8 mouse cellular contexts compared by ENCODE assay signal in the genomic region with DNA sequence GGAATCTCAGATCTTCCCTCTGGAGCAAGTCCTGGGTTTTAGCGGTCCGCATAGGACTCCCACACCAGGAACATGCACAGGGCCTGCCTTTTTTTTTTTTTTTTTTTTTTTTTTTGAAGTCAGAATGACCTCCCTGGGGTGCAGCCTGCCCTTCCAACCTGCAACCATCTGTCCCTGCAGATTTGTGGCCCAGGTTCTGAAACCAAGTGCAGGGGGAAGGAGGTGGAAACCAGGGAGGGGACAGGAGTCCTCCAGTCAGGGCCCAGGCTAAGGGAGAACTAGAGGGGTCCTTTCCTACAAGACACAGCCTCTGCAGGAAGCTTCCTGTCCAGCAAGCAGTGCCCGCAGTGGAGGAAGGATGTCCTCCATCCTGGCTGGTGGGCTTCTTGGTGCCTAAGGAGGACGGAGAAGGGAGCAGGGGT. TPM values are rescaled to one million over a fixed set of nuclear protein-coding genes. Genes with fewer than 3 reads are reported as not detected.
A peak's percentile ranks its signal among the peaks of the same experiment; 100 is the strongest.
DNase-seq lines count a peak whose midpoint lies in the region; ATAC-seq and TF ChIP-seq lines count a peak whose summit lies in the region.

No protein-coding gene starts in this region.

- TF ChIP-seq CTCF in bone marrow, adult 2 months (IDR thresholded peaks at IDR 0.05; ENCODE audit: control insufficient read depth, insufficient read depth, low read length): no peak

- TF ChIP-seq POLR2A in bone marrow, adult 2 months (IDR thresholded peaks at IDR 0.05; ENCODE audit: borderline replicate concordance, control insufficient read depth, low read depth, low read length): no peak

- H3K27me3 ChIP-seq in kidney, embryonic 16.5 days (ENCODE audit: insufficient read depth, low read length): 0 out of 2 replicates have a peak, but pooled peaks cover 2% of the 10 kb centered on the region
- no peaks in the 10 kb centered on the region for H3K27me3 ChIP-seq in forebrain, embryonic 11.5 days (ENCODE audit: control insufficient read depth, insufficient read depth, low read length)
- no peaks in the 10 kb centered on the region for H3K27me3 ChIP-seq in limb, embryonic 11.5 days (ENCODE audit: control insufficient read depth, insufficient read depth, low read length)
- no peaks in the 10 kb centered on the region for H3K27me3 ChIP-seq in splenic B cell, adult 2 months (ENCODE audit: control insufficient read depth, insufficient read depth, low read length, poor library complexity, severe bottlenecking)

- H3K27ac ChIP-seq in kidney, embryonic 16.5 days (ENCODE audit: low read length): peak overlapping the region; percentile 4; the same call in 1 of the 2 replicates
- H3K27ac ChIP-seq in bone marrow, adult 2 months (ENCODE audit: control insufficient read depth, insufficient read depth, low read depth, low read length, poor library complexity): no peak overlapping the region
- H3K27ac ChIP-seq in forebrain, embryonic 11.5 days (ENCODE audit: low read depth, low read length): no peak overlapping the region
- no peak overlapping the region for H3K27ac ChIP-seq in limb, embryonic 11.5 days (replicated peaks; ENCODE audit: low read depth, low read length)

- peaks cover 28% of the 10 kb centered on the region for H3K4me1 ChIP-seq in kidney, embryonic 16.5 days (ENCODE audit: insufficient read depth, low read length)
- H3K4me1 ChIP-seq in bone marrow, adult 2 months (ENCODE audit: control insufficient read depth, insufficient read depth, low read length): peaks cover 1% of the 10 kb centered on the region; the same call in 1 of the 2 replicates
- H3K4me1 ChIP-seq in forebrain, embryonic 11.5 days (replicated peaks; ENCODE audit: control insufficient read depth, insufficient read depth, low read length): peaks cover 10% of the 10 kb centered on the region
- H3K4me1 ChIP-seq in limb, embryonic 11.5 days (ENCODE audit: control insufficient read depth, insufficient read depth, low read length): peaks cover 3% of the 10 kb centered on the region; the same call in 1 of the 2 replicates

- no peak for DNase-seq in kidney, adult 11 months
- DNase-seq in forebrain, embryonic 11.5 days (ENCODE audit: low spot score): no peak
- DNase-seq in limb, embryonic 11.5 days (ENCODE audit: low spot score): peak; percentile 36
- DNase-seq in splenic B cell, adult 2 months (ENCODE audit: low read depth, low spot score): peak; percentile 10
- DNase-seq in frontal cortex, postnatal 14 days (ENCODE audit: low spot score in 2 of 2): no peak
- no peak for DNase-seq in left cerebral cortex, adult 8-10 months (ENCODE audit: low spot score in 2 of 2)

- peak overlapping the region; percentile 85 for H3K9ac ChIP-seq in kidney, embryonic 16.5 days (replicated peaks; ENCODE audit: low read length)
- H3K9ac ChIP-seq in forebrain, embryonic 11.5 days (ENCODE audit: low read length): peak overlapping the region; percentile 68
- peak overlapping the region; percentile 35; the same call in 1 of the 2 replicates for H3K9ac ChIP-seq in limb, embryonic 11.5 days (ENCODE audit: low read length)

- H3K4me2 ChIP-seq in kidney, embryonic 16.5 days (replicated peaks; ENCODE audit: low read depth, low read length): peak overlapping the region; percentile 88
- H3K4me2 ChIP-seq in forebrain, embryonic 11.5 days (ENCODE audit: low read depth, low read length, severe bottlenecking): peak overlapping the region; percentile 81
- peak overlapping the region; percentile 76 for H3K4me2 ChIP-seq in limb, embryonic 11.5 days (ENCODE audit: low read depth, severe bottlenecking)

- H3K4me3 ChIP-seq in kidney, embryonic 16.5 days (ENCODE audit: low read length): peak overlapping the region; percentile 85
- peak overlapping the region; percentile 39 for H3K4me3 ChIP-seq in bone marrow, adult 2 months (replicated peaks; ENCODE audit: control insufficient read depth, low read depth, low read length)
- H3K4me3 ChIP-seq in forebrain, embryonic 11.5 days (ENCODE audit: low read depth, low read length): peak overlapping the region; percentile 66
- peak overlapping the region; percentile 77 for H3K4me3 ChIP-seq in limb, embryonic 11.5 days (ENCODE audit: low read depth, low read length)

- no peaks in the 10 kb centered on the region for H3K9me3 ChIP-seq in kidney, embryonic 16.5 days (ENCODE audit: low read length)
- no peaks in the 10 kb centered on the region for H3K9me3 ChIP-seq in forebrain, embryonic 11.5 days (ENCODE audit: control insufficient read depth, low read length)
- H3K9me3 ChIP-seq in limb, embryonic 11.5 days (ENCODE audit: control insufficient read depth, low read length): no peaks in the 10 kb centered on the region

- 21% methylated on average over 4 of the region's 4 CpGs for WGBS in kidney, embryonic 16.5 days
- WGBS in bone marrow, adult 2 months: 38% methylated on average over 4 of the region's 4 CpGs
- WGBS in forebrain, embryonic 11.5 days: 18% methylated on average over 4 of the region's 4 CpGs
- 27% methylated on average over 4 of the region's 4 CpGs for WGBS in limb, embryonic 11.5 days

- peaks cover 18% of the 10 kb centered on the region for H3K36me3 ChIP-seq in kidney, embryonic 16.5 days (ENCODE audit: insufficient read depth, low read length)
- H3K36me3 ChIP-seq in forebrain, embryonic 11.5 days (ENCODE audit: control insufficient read depth, insufficient read depth, low read length): no peaks in the 10 kb centered on the region; the same call in 1 of the 2 replicates
- peaks cover 3% of the 10 kb centered on the region; the same call in 1 of the 2 replicates for H3K36me3 ChIP-seq in limb, embryonic 11.5 days (ENCODE audit: control insufficient read depth, insufficient read depth, low read length)
- no peaks in the 10 kb centered on the region; the same call in 1 of the 2 replicates for H3K36me3 ChIP-seq in splenic B cell, adult 2 months (ENCODE audit: control insufficient read depth, insufficient read depth, low read length, poor library complexity, severe bottlenecking)

- ATAC-seq in kidney, embryonic 16.5 days (ENCODE audit: low FRiP score, low TSS enrichment): no peak
- ATAC-seq in forebrain, embryonic 11.5 days (replicated peaks; ENCODE audit: low FRiP score): no peak
- peak; percentile 8 for ATAC-seq in limb, embryonic 11.5 days (ENCODE audit: insufficient number of reproducible peaks, low FRiP score, low TSS enrichment, low read depth)

RNA-seq across cellular contexts. Expression of gene Trim3, which starts 0.8 kb away (rescaled TPM):
- polyA plus RNA-seq in kidney, embryonic 16.5 days (2015; fragmentation: Nextera tagmentation; extraction: Ambion mirVana): 38.7 and 39.2 TPM in 2 replicates
- polyA plus RNA-seq in bone marrow, adult 2 months (2011; ENCODE audit: insufficient read depth, insufficient read length, low replicate concordance, missing spikeins): 7.6 and 15.9 TPM in 2 replicates
- 35.9 and 37.7 TPM in 2 replicates for polyA plus RNA-seq in forebrain, embryonic 11.5 days (2014; fragmentation: Nextera tagmentation; extraction: Ambion mirVana)
- 22.7 and 25.8 TPM in 2 replicates for polyA plus RNA-seq in limb, embryonic 11.5 days (2014; fragmentation: Nextera tagmentation; extraction: Ambion mirVana)
- 100 to 1,000 TPM; 137 to 154 (median 148) TPM for total RNA-seq in left cerebral cortex, adult 8-10 months (2022)

RNA-seq across cellular contexts. Expression of gene Timm10b, which starts 7.3 kb away (rescaled TPM):
- 164 and 183 TPM in 2 replicates for polyA plus RNA-seq in kidney, embryonic 16.5 days (2015; fragmentation: Nextera tagmentation; extraction: Ambion mirVana)
- 76.3 and 146 TPM in 2 replicates for polyA plus RNA-seq in bone marrow, adult 2 months (2011; ENCODE audit: insufficient read depth, insufficient read length, low replicate concordance, missing spikeins)
- 148 and 151 TPM in 2 replicates for polyA plus RNA-seq in forebrain, embryonic 11.5 days (2014; fragmentation: Nextera tagmentation; extraction: Ambion mirVana)
- polyA plus RNA-seq in limb, embryonic 11.5 days (2014; fragmentation: Nextera tagmentation; extraction: Ambion mirVana): 160 and 166 TPM in 2 replicates
- 10 to 100 TPM; 63.0 to 74.1 (median 68.2) TPM for total RNA-seq in left cerebral cortex, adult 8-10 months (2022)

RNA-seq across cellular contexts. Expression of gene Arfip2, which starts 7.7 kb away (rescaled TPM):
- polyA plus RNA-seq in kidney, embryonic 16.5 days (2015; fragmentation: Nextera tagmentation; extraction: Ambion mirVana): 92.4 and 92.5 TPM in 2 replicates
- 10.2 and 13.3 TPM in 2 replicates for polyA plus RNA-seq in bone marrow, adult 2 months (2011; ENCODE audit: insufficient read depth, insufficient read length, low replicate concordance, missing spikeins)
- 78.2 and 90.2 TPM in 2 replicates for polyA plus RNA-seq in forebrain, embryonic 11.5 days (2014; fragmentation: Nextera tagmentation; extraction: Ambion mirVana)
- 72.6 and 80.0 TPM in 2 replicates for polyA plus RNA-seq in limb, embryonic 11.5 days (2014; fragmentation: Nextera tagmentation; extraction: Ambion mirVana)
- total RNA-seq in left cerebral cortex, adult 8-10 months (2022): 100 to 1,000 TPM in 1 of 4 experiments, 10 to 100 TPM in 3; 84.6 to 108 (median 91.6) TPM

RNA-seq across cellular contexts. Expression of gene Gm45799, which starts 7.8 kb away (rescaled TPM):
- polyA plus RNA-seq in kidney, embryonic 16.5 days (2015; fragmentation: Nextera tagmentation; extraction: Ambion mirVana): 13.1 and 32.4 TPM in 2 replicates
- polyA plus RNA-seq in bone marrow, adult 2 months (2011; ENCODE audit: insufficient read depth, insufficient read length, low replicate concordance, missing spikeins): 1.4 and 6.0 TPM in 2 replicates
- 11.8 and 14.2 TPM in 2 replicates for polyA plus RNA-seq in forebrain, embryonic 11.5 days (2014; fragmentation: Nextera tagmentation; extraction: Ambion mirVana)
- 15.1 and 16.0 TPM in 2 replicates for polyA plus RNA-seq in limb, embryonic 11.5 days (2014; fragmentation: Nextera tagmentation; extraction: Ambion mirVana)
- total RNA-seq in left cerebral cortex, adult 8-10 months (2022): 10 to 100 TPM in 2 of 4 experiments, 1 to 10 TPM in 2; 9.3 to 13.0 (median 11.2) TPM

RNA-seq across cellular contexts. Expression of gene Dnhd1, which starts 18.1 kb away (rescaled TPM):
- 1.7 and 2.0 TPM in 2 replicates for polyA plus RNA-seq in kidney, embryonic 16.5 days (2015; fragmentation: Nextera tagmentation; extraction: Ambion mirVana)
- 0.40 and 4.5 TPM in 2 replicates for polyA plus RNA-seq in bone marrow, adult 2 months (2011; ENCODE audit: insufficient read depth, insufficient read length, low replicate concordance, missing spikeins)
- polyA plus RNA-seq in forebrain, embryonic 11.5 days (2014; fragmentation: Nextera tagmentation; extraction: Ambion mirVana): 0.39 and 0.79 TPM in 2 replicates
- polyA plus RNA-seq in limb, embryonic 11.5 days (2014; fragmentation: Nextera tagmentation; extraction: Ambion mirVana): 0.62 and 1.2 TPM in 2 replicates
- 1 to 10 TPM; 4.8 to 6.3 (median 5.7) TPM for total RNA-seq in left cerebral cortex, adult 8-10 months (2022)

Comparison
In these comparisons a context has a peak if more than half of its experiments do, and no peak if none do; other contexts are left out.
1. H3K9ac ChIP-seq: peak in every context shown above with its lines; median percentile 85 in kidney, embryonic 16.5 days; 68 in forebrain, embryonic 11.5 days; 35 in limb, embryonic 11.5 days.
2. DNase-seq: peak in limb, embryonic 11.5 days (single experiment) and splenic B cell, adult 2 months (single experiment); none in kidney, adult 11 months (single experiment), forebrain, embryonic 11.5 days (single experiment), frontal cortex, postnatal 14 days (0 of 2) and left cerebral cortex, adult 8-10 months (0 of 2).
3. Peak in every context shown above with its lines, with median percentiles within 50 percentile points of each other: H3K4me2 ChIP-seq and H3K4me3 ChIP-seq.